Mouse (Mus musculus) E14TG2a.4 (cell line): ENCODE results near the gene Dtx3.

Source experiments
- CTCF ChIP-seq: conservative IDR thresholded peaks from 2 replicates; pipeline ENCODE4 v1.5.1; 2014; ENCODE audit warnings: low read length
- POU5F1 ChIP-seq: IDR thresholded peaks from 2 replicates; pipeline ENCODE4 v1.6.1; 2014; ENCODE audit warnings: low read length, borderline replicate concordance

DNA sequence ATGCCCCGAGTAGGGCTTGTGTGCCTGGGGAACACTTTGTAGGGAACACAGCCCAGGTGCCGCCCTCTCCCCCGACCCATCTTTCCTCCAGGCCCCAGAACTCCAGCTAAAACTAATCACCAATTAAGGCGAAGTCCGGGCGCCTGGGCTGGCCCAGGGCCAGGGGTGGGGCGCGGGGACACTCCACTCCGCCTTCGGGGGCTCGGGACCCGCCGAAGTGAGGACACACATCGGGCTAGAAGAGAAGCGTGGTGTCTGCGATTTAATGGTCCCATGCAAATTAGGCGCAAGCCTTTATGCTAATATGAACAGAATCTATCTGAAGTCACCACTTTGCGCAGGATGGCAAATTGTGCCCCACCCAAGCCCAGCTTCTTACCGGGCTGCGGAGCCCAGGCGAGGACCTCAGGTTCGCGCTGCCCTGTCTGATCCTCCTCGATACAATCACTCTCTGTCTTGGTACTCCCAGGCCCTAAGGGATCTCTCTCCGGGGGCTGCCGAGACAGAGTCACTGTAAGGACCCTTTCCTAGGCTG is 6.3 kb downstream of the Dtx3 start:
- TF ChIP-seq CTCF: no peak
- no peak for TF ChIP-seq POU5F1
